Mouse (Mus musculus): ENCODE results near the gene Ush2a.

DNA sequence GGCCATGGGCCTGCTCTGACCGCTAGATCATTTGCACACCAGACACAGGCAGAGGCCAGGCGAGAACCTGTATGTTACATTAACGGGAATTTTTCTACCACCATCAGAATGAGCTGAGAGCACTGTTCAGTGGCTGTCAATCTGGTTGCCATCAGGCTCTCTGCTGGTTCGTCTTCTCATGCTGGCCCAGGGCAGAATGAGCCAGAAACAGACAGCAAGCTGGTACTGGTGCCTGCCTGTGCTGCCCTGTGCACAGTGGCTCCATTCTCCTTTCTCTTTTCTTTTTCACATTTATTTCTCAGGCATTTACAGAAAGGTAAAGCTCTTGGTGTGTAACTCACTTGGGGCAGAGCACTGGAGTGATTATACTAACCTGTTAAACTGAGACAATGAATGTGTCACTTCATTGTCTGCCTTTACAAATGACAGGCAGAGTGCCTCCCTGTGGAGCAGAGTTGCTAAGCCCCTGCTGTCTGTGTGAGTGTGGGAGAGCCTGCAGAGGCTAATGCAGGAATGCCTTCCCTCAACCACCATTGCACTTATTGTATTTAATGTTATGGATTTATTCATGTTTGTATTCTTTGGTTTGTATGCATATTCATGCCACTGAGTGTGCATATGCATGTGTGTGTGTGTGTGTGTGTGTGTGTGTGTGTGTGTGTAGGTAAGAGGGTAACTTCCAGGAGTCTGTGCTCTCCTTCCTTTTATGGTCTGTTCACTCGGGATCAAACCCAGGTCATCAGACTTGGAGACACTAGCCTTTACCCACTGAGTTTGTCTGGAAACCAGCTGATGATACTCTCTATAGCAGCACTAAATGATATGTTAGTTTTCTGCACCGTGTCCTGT, 1.3 kb upstream of the Ush2a start:
- no peak for TF ChIP-seq POLR2A (IDR thresholded peaks at IDR 0.05; ENCODE audit: insufficient read depth, low read depth, low read length)
- TF ChIP-seq CTCF (IDR thresholded peaks at IDR 0.05): no peak
